Mouse (Mus musculus) lung, postnatal 0 days (tissue): ENCODE data around the gene Jph2. TPM values are rescaled to one million over a fixed set of nuclear protein-coding genes. Genes with fewer than 3 reads are reported as not detected.

Experiments
- ATAC-seq: fragments of 200-750 bp; cut with Nextera tagmentation; 2 replicates; pipeline ENCODE4 v1.8.0; 2017; ENCODE audit warnings: moderate library complexity
- DNase-seq: peaks from one replicate; pipeline ENCODE4 v3.0.0-alpha.2; 2016; ENCODE audit warnings: low spot score
- H3K27ac ChIP-seq: fragments of 300-500 bp; sonication (generic); 2 replicates; pipeline ENCODE4 v1.5.1; 2014; ENCODE audit warnings: antibody characterized with exemption, mild to moderate bottlenecking, low read length, mixed read lengths
- H3K27me3 ChIP-seq: fragments of 300-500 bp; sonication (generic); replicated peaks from 2 replicates; pipeline ENCODE4 v1.6.1; 2014; ENCODE audit warnings: low read length, mixed read lengths; ENCODE audit not compliant: insufficient read depth
- H3K36me3 ChIP-seq: fragments of 300-500 bp; sonication (generic); 2 replicates; pipeline ENCODE4 v1.6.1; 2014; ENCODE audit warnings: low read length, mixed read lengths; ENCODE audit not compliant: insufficient read depth
- H3K4me1 ChIP-seq: fragments of 300-500 bp; sonication (generic); 2 replicates; pipeline ENCODE4 v1.6.1; 2014; ENCODE audit warnings: antibody characterized with exemption, low read depth, low read length, mixed read lengths; ENCODE audit not compliant: insufficient read depth
- H3K4me2 ChIP-seq: fragments of 300-500 bp; sonication (generic); replicated peaks from 2 replicates; pipeline ENCODE4 v1.6.1; 2014; ENCODE audit warnings: low read depth, mild to moderate bottlenecking, low read length, moderate library complexity, mixed read lengths
- H3K4me3 ChIP-seq: fragments of 300-500 bp; sonication (generic); 2 replicates; pipeline ENCODE4 v1.5.1; 2014; ENCODE audit warnings: low read depth, low read length
- H3K9ac ChIP-seq: fragments of 300-500 bp; sonication (generic); replicated peaks from 2 replicates; pipeline ENCODE4 v1.6.1; 2014; ENCODE audit warnings: low read depth, mild to moderate bottlenecking
- H3K9me3 ChIP-seq: fragments of 300-500 bp; sonication (generic); 2 replicates; pipeline ENCODE4 v1.6.1; 2016; ENCODE audit warnings: low read length, mixed read lengths
- CTCF ChIP-seq: IDR thresholded peaks from 2 replicates; pipeline ENCODE4 v1.5.1; 2016; ENCODE audit warnings: antibody characterized with exemption, mild to moderate bottlenecking
- EP300 ChIP-seq: IDR thresholded peaks from 2 replicates; pipeline ENCODE4 v1.6.1; 2016; ENCODE audit warnings: antibody characterized with exemption, mild to moderate bottlenecking, control low read depth
- WGBS: fragments of 180-500 bp; shearing (Covaris S2); extraction: QIAGEN DNeasy Blood & Tissue Kit; methylation state at CpG from one replicate; pipeline ENCODE4 v1.1.7; 2014; 5-methylcytosine and 5-hydroxymethylcytosine counted together
- polyA plus RNA-seq: library from polyadenylated mRNA; unstranded; fragments of >200 nt; fragmentation: Nextera tagmentation; extraction: Ambion mirVana; gene quantifications from 2 replicates; pipeline ENCODE4 v1.2.1, GENCODE M21; 2015

The Jph2 gene
- polyA plus RNA-seq, 1 experiment from 2014 or later, result 4.0 TPM

- WGBS, result 90% methylated on average over 4 of the region's 4 CpGs
- TF ChIP-seq CTCF (peak; percentile 58), EP300 (no peak)
- DNase-seq, result no peak
Measured at GRCm38 (mm10) chr2:163343671-163344070, 54.1 kb downstream of the Jph2 start.

GRCm38 (mm10) chr2:163340263-163340662, 57.5 kb downstream of the Jph2 start:
- DNase-seq (peak; percentile 83), ATAC-seq (peak; percentile 62)
- Histone ChIP-seq H3K27ac (no peak overlapping the region), H3K36me3 (no peaks in the 10 kb centered on the region), H3K9me3 (no peaks in the 10 kb centered on the region), H3K4me2 (no peak overlapping the region), H3K27me3 (peaks cover 18% of the 10 kb centered on the region), H3K4me3 (no peak overlapping the region), H3K9ac (no peak overlapping the region), H3K4me1 (peaks cover 2% of the 10 kb centered on the region; the same call in 1 of the 2 replicates)
- 23% methylated on average over 9 of the region's 9 CpGs for WGBS
- TF ChIP-seq CTCF (peak; percentile 92), EP300 (no peak)

More at GRCm38 (mm10) chr2:163343671-163344070, 54.1 kb downstream of the Jph2 start:
- ATAC-seq, result no peak
- Histone ChIP-seq H3K4me3 (no peak overlapping the region), H3K36me3 (no peaks in the 10 kb centered on the region), H3K4me1 (peaks cover 3% of the 10 kb centered on the region; the same call in 1 of the 2 replicates), H3K9me3 (no peaks in the 10 kb centered on the region), H3K4me2 (no peak overlapping the region), H3K27me3 (peaks cover 18% of the 10 kb centered on the region), H3K27ac (no peak overlapping the region), H3K9ac (no peak overlapping the region)

- no peaks in the 10 kb centered on the region for H3K9me3 ChIP-seq
- no peak for TF ChIP-seq EP300
- TF ChIP-seq CTCF, result no peak
- no peak overlapping the region for H3K4me2 ChIP-seq
- no peaks in the 10 kb centered on the region for H3K27me3 ChIP-seq
- H3K27ac ChIP-seq, result no peak overlapping the region
- H3K36me3 ChIP-seq, result no peaks in the 10 kb centered on the region
- H3K4me3 ChIP-seq, result no peak overlapping the region
- no peaks in the 10 kb centered on the region for H3K4me1 ChIP-seq
- ATAC-seq (peak; percentile 58), DNase-seq (peak; percentile 30)
- WGBS, result 46% methylated on average over 13 of the region's 13 CpGs
- no peak overlapping the region for H3K9ac ChIP-seq
Measured at GRCm38 (mm10) chr2:163332368-163333055, 65.3 kb downstream of the Jph2 start.

DNA sequence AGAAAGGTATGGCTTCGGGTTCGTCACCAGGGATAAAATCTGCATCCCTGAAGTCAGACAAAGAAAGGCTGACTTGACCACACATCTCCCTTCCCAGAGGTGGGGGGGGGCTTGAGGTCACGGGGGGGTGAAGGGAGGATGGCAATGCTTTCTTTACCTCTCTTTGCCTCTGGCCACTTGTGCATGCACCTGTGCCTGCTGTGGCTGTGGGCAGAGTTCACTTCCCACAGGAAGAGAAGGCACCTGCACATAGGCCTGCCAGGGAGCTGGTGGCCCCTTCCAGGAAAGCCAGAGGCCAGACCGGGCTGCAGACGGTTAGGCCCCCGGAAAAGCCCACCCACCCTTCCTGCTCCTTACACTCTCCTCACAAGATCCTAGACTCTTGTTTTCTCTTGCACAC, 66.4 kb downstream of the Jph2 start:
- H3K27me3 ChIP-seq, result no peaks in the 10 kb centered on the region
- DNase-seq (no peak), ATAC-seq (no peak)
- no peak overlapping the region for H3K27ac ChIP-seq
- no peak overlapping the region for H3K4me3 ChIP-seq
- no peak overlapping the region for H3K4me2 ChIP-seq
- WGBS, result 80% methylated on average over 6 of the region's 6 CpGs
- H3K4me1 ChIP-seq, result no peaks in the 10 kb centered on the region
- H3K9me3 ChIP-seq, result no peaks in the 10 kb centered on the region
- no peaks in the 10 kb centered on the region for H3K36me3 ChIP-seq
- no peak overlapping the region for H3K9ac ChIP-seq
- TF ChIP-seq CTCF, result no peak
- no peak for TF ChIP-seq EP300

GRCm38 (mm10) chr2:163330742-163331141, 67.1 kb downstream of the Jph2 start:
- H3K4me2 ChIP-seq, result no peak overlapping the region
- H3K4me1 ChIP-seq, result no peaks in the 10 kb centered on the region
- H3K9ac ChIP-seq, result no peak overlapping the region
- ATAC-seq, result no peak
- DNase-seq, result peak; percentile 67
- no peak overlapping the region for H3K4me3 ChIP-seq
- WGBS, result 20% methylated on average over 7 of the region's 7 CpGs
- H3K9me3 ChIP-seq, result no peaks in the 10 kb centered on the region
- H3K27me3 ChIP-seq, result no peaks in the 10 kb centered on the region
- no peaks in the 10 kb centered on the region for H3K36me3 ChIP-seq
- no peak for TF ChIP-seq EP300
- TF ChIP-seq CTCF, result peak; percentile 91
- H3K27ac ChIP-seq, result no peak overlapping the region

DNA sequence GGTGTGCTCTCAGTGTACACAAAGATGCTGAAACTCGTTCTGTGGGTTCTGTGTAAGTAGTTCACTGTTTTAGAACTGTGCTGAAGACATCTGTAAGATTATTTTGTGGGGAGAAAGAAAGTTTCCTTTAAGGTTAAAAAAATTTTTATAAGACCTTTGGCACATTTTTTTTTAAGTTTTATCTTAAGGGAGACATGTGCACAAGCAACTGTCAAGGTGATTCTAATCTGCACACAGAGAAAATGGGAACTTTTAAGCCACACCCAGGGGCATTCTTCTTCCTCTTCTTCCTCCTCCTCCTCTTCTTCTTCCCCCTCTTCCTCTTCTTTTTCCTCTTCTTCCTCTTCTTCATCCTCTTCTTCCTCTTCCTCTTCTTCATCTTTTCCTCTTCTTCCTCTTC, 74.6 kb downstream of the Jph2 start:
- DNase-seq (no peak), ATAC-seq (no peak)
- WGBS, result 28% methylated on average over 1 of the region's 1 CpGs
- H3K4me2 ChIP-seq, result no peak overlapping the region
- no peak overlapping the region for H3K27ac ChIP-seq
- TF ChIP-seq EP300, result no peak
- no peak for TF ChIP-seq CTCF
- H3K36me3 ChIP-seq, result no peaks in the 10 kb centered on the region
- no peaks in the 10 kb centered on the region for H3K27me3 ChIP-seq
- H3K9ac ChIP-seq, result no peak overlapping the region
- no peaks in the 10 kb centered on the region for H3K4me1 ChIP-seq
- H3K9me3 ChIP-seq, result no peaks in the 10 kb centered on the region
- H3K4me3 ChIP-seq, result no peak overlapping the region
